8 mouse cellular contexts compared by ENCODE assay signal in genomic region chr9:56502543-56502971, GRCm38 (mm10).
DNase-seq lines count a peak whose midpoint lies in the region; ATAC-seq and TF ChIP-seq lines count a peak whose summit lies in the region.

No protein-coding gene starts in this region.

- ATAC-seq in cerebellum, adult (ENCODE audit: insufficient number of reproducible peaks, low FRiP score, low TSS enrichment): no peak
- no peak for ATAC-seq in lung, postnatal 0 days
- no peak for ATAC-seq in hindbrain, postnatal 0 days
- no peak for ATAC-seq in stomach, embryonic 14.5 days (ENCODE audit: insufficient number of reproducible peaks, insufficient read depth, low FRiP score, low read depth)

- no peak for TF ChIP-seq CTCF in lung, postnatal 0 days (IDR thresholded peaks at IDR 0.05)
- no peak for TF ChIP-seq CTCF in hindbrain, postnatal 0 days (IDR thresholded peaks at IDR 0.05; ENCODE audit: low read depth)

- TF ChIP-seq EP300 in lung, postnatal 0 days (IDR thresholded peaks at IDR 0.05): no peak

- no peaks in the 10 kb centered on the region for H3K9me3 ChIP-seq in lung, postnatal 0 days (ENCODE audit: low read length)
- H3K9me3 ChIP-seq in hindbrain, postnatal 0 days (ENCODE audit: low read length): no peaks in the 10 kb centered on the region
- no peaks in the 10 kb centered on the region for H3K9me3 ChIP-seq in stomach, embryonic 14.5 days (ENCODE audit: control insufficient read depth, low read depth, low read length)

- no peaks in the 10 kb centered on the region for H3K27me3 ChIP-seq in lung, postnatal 0 days (replicated peaks; ENCODE audit: insufficient read depth, low read length)
- H3K27me3 ChIP-seq in hindbrain, postnatal 0 days (ENCODE audit: insufficient read depth, low read length): no peaks in the 10 kb centered on the region
- H3K27me3 ChIP-seq in stomach, embryonic 14.5 days (ENCODE audit: control insufficient read depth, insufficient read depth, low read length): no peaks in the 10 kb centered on the region

- peak; percentile 47 for DNase-seq in cerebellum, adult 9-11 months
- DNase-seq in lung, postnatal 0 days (ENCODE audit: low spot score): no peak
- no peak for DNase-seq in lung, postnatal 4 days
- peak; percentile 50 for DNase-seq in hindbrain, postnatal 0 days (ENCODE audit: low spot score)
- DNase-seq in T-cell, adult 2 months (ENCODE audit: low spot score): no peak
- no peak for DNase-seq in adrenal gland, postnatal 10 days

- peak overlapping the region; percentile 78 for H3K27ac ChIP-seq in lung, postnatal 0 days (ENCODE audit: low read length)
- peak overlapping the region; percentile 69 for H3K27ac ChIP-seq in hindbrain, postnatal 0 days
- H3K27ac ChIP-seq in stomach, embryonic 14.5 days (ENCODE audit: low read length): peak overlapping the region; percentile 55; the same call in 1 of the 2 replicates

- no peak overlapping the region for H3K4me3 ChIP-seq in lung, postnatal 0 days (ENCODE audit: low read depth, low read length)
- no peak overlapping the region for H3K4me3 ChIP-seq in hindbrain, postnatal 0 days (ENCODE audit: low read length)
- H3K4me3 ChIP-seq in stomach, embryonic 14.5 days (ENCODE audit: low read depth, low read length): no peak overlapping the region

- no peak overlapping the region for H3K9ac ChIP-seq in lung, postnatal 0 days (replicated peaks; ENCODE audit: low read depth)
- H3K9ac ChIP-seq in hindbrain, postnatal 0 days (replicated peaks; ENCODE audit: low read length): no peak overlapping the region; the same call in 1 of the 2 replicates
- no peak overlapping the region for H3K9ac ChIP-seq in stomach, embryonic 14.5 days (replicated peaks; ENCODE audit: low read depth, low read length)

- H3K4me1 ChIP-seq in lung, postnatal 0 days (ENCODE audit: insufficient read depth, low read depth, low read length): peaks cover 47% of the 10 kb centered on the region
- peaks cover 36% of the 10 kb centered on the region for H3K4me1 ChIP-seq in hindbrain, postnatal 0 days (ENCODE audit: insufficient read depth, low read length)
- peaks cover 52% of the 10 kb centered on the region for H3K4me1 ChIP-seq in stomach, embryonic 14.5 days (ENCODE audit: control insufficient read depth, insufficient read depth, low read length)

- no peaks in the 10 kb centered on the region for H3K36me3 ChIP-seq in lung, postnatal 0 days (ENCODE audit: insufficient read depth, low read length)
- no peaks in the 10 kb centered on the region for H3K36me3 ChIP-seq in hindbrain, postnatal 0 days (ENCODE audit: insufficient read depth, low read length)
- no peaks in the 10 kb centered on the region for H3K36me3 ChIP-seq in stomach, embryonic 14.5 days (ENCODE audit: control insufficient read depth, insufficient read depth, low read length)

- peak overlapping the region; percentile 14; the same call in 1 of the 2 replicates for H3K4me2 ChIP-seq in lung, postnatal 0 days (replicated peaks; ENCODE audit: low read depth, low read length)
- peak overlapping the region; percentile 38 for H3K4me2 ChIP-seq in hindbrain, postnatal 0 days (ENCODE audit: low read depth, low read length)
- H3K4me2 ChIP-seq in stomach, embryonic 14.5 days (replicated peaks; ENCODE audit: low read depth, low read length): peak overlapping the region; percentile 19

- WGBS in lung, postnatal 0 days: 31% methylated on average over 8 of the region's 8 CpGs
- WGBS in hindbrain, postnatal 0 days: 21% methylated on average over 8 of the region's 8 CpGs
- WGBS in stomach, embryonic 14.5 days: 25% methylated on average over 8 of the region's 8 CpGs

Comparison
In these comparisons a context has a peak if more than half of its experiments do, and no peak if none do; other contexts are left out.
1. DNase-seq: peak in cerebellum, adult 9-11 months (single experiment) and hindbrain, postnatal 0 days (single experiment); none in lung, postnatal 0 days (single experiment), lung, postnatal 4 days (0 of 2), T-cell, adult 2 months (single experiment) and adrenal gland, postnatal 10 days (single experiment).
2. Peak in every context shown above with its lines, with median percentiles within 50 percentile points of each other: H3K27ac ChIP-seq and H3K4me2 ChIP-seq.